Mouse (Mus musculus) midbrain, embryonic 13.5 days (tissue): ENCODE measurements around the gene Cep72. TPM values are rescaled to one million over a fixed set of nuclear protein-coding genes. Genes with fewer than 3 reads are reported as not detected.
A peak's percentile ranks its signal among the peaks of the same experiment; 100 is the strongest.
"Not testable (repeated sequence)": the region's sequence is repeated elsewhere in the genome, so short reads cannot be mapped to it uniquely, and the experiment has no call there.

ENCODE experiments used
- ATAC-seq: fragments of 200-750 bp; cut with Nextera tagmentation; 2 replicates; pipeline ENCODE4 v1.8.0; 2017; ENCODE audit warnings: mild to moderate bottlenecking, moderate TSS enrichment, moderate library complexity
- H3K27ac ChIP-seq: fragments of 300-500 bp; sonication (generic); 2 replicates; pipeline ENCODE4 v1.5.1; 2015; ENCODE audit warnings: inconsistent platforms, mild to moderate bottlenecking, moderate library complexity
- H3K27me3 ChIP-seq: fragments of 300-500 bp; sonication (generic); 2 replicates; pipeline ENCODE4 v1.6.1; 2015; ENCODE audit warnings: mild to moderate bottlenecking, inconsistent platforms
- H3K36me3 ChIP-seq: fragments of 300-500 bp; sonication (generic); 2 replicates; pipeline ENCODE4 v1.6.1; 2015; ENCODE audit warnings: mild to moderate bottlenecking, inconsistent platforms
- H3K4me1 ChIP-seq: fragments of 300-500 bp; sonication (generic); replicated peaks from 2 replicates; pipeline ENCODE4 v1.6.1; 2015; ENCODE audit warnings: inconsistent platforms
- H3K4me2 ChIP-seq: fragments of 300-500 bp; sonication (generic); replicated peaks from 2 replicates; pipeline ENCODE4 v1.6.1; 2015; ENCODE audit warnings: moderate library complexity, mild to moderate bottlenecking, inconsistent platforms
- H3K4me3 ChIP-seq: fragments of 300-500 bp; sonication (generic); replicated peaks from 2 replicates; pipeline ENCODE4 v1.5.1; 2015; ENCODE audit warnings: mild to moderate bottlenecking, inconsistent platforms
- H3K9ac ChIP-seq: fragments of 300-500 bp; sonication (generic); replicated peaks from 2 replicates; pipeline ENCODE4 v1.6.1; 2015; ENCODE audit warnings: mild to moderate bottlenecking, inconsistent platforms
- H3K9me3 ChIP-seq: fragments of 300-500 bp; sonication (generic); 2 replicates; pipeline ENCODE4 v1.6.1; 2016; ENCODE audit warnings: mild to moderate bottlenecking, inconsistent platforms
- WGBS: fragments of 180-500 bp; shearing (Covaris S2); methylation state at CpG from one replicate; pipeline ENCODE4 v1.1.7; 2015; 5-methylcytosine and 5-hydroxymethylcytosine counted together
- polyA plus RNA-seq: library from polyadenylated mRNA; unstranded; fragments of >200 nt; fragmentation: Nextera tagmentation; extraction: Ambion mirVana; gene quantifications from 2 replicates; pipeline ENCODE4 v1.2.1, GENCODE M21; 2015

The Cep72 gene
- polyA plus RNA-seq, 1 experiment from 2014 or later: 14.1 TPM

GRCm38 (mm10) chr13:74028116-74028515 is 34.0 kb downstream of the Cep72 start:
- H3K4me2 ChIP-seq: no peak overlapping the region
- H3K9me3 ChIP-seq: no peaks in the 10 kb centered on the region
- 73% methylated on average over 2 of the region's 2 CpGs for WGBS
- H3K27ac ChIP-seq: no peak overlapping the region
- 0 out of 2 replicates have a peak, but pooled peaks cover 7% of the 10 kb centered on the region for H3K4me1 ChIP-seq
- no peak overlapping the region for H3K4me3 ChIP-seq
- no peak overlapping the region for H3K9ac ChIP-seq
- H3K36me3 ChIP-seq: peaks cover 22% of the 10 kb centered on the region
- no peaks in the 10 kb centered on the region for H3K27me3 ChIP-seq
- no peak for ATAC-seq

- Histone ChIP-seq H3K36me3 (peaks cover 3% of the 10 kb centered on the region; the same call in 1 of the 2 replicates), H3K4me2 (no peak overlapping the region), H3K27ac (no peak overlapping the region), H3K4me1 (0 out of 2 replicates have a peak, but pooled peaks cover 7% of the 10 kb centered on the region), H3K9me3 (no peaks in the 10 kb centered on the region), H3K27me3 (no peaks in the 10 kb centered on the region), H3K4me3 (no peak overlapping the region), H3K9ac (no peak overlapping the region)
- peak; percentile 41; the same call in 1 of the 2 replicates for ATAC-seq
- 17% methylated on average over 2 of the region's 2 CpGs for WGBS
Observed at GRCm38 (mm10) chr13:74026215-74026614, 35.9 kb downstream of the Cep72 start.

- H3K36me3 ChIP-seq: no peaks in the 10 kb centered on the region
- no peak overlapping the region; the same call in 1 of the 2 replicates for H3K27ac ChIP-seq
- ATAC-seq: no peak; the same call in 1 of the 2 replicates
Observed at GRCm38 (mm10) chr13:74025151-74026081, 36.7 kb downstream of the Cep72 start.

GRCm38 (mm10) chr13:74019006-74019405 is 43.1 kb downstream of the Cep72 start:
- H3K9ac ChIP-seq, H3K27me3 ChIP-seq, H3K27ac ChIP-seq, H3K36me3 ChIP-seq, H3K4me2 ChIP-seq, H3K4me3 ChIP-seq, ATAC-seq, H3K9me3 ChIP-seq, H3K4me1 ChIP-seq: not testable (repeated sequence)
- 92% methylated on average over 8 of the region's 8 CpGs for WGBS

More at GRCm38 (mm10) chr13:74025151-74026081, 36.7 kb downstream of the Cep72 start:
- Histone ChIP-seq H3K4me1 (0 out of 2 replicates have a peak, but pooled peaks cover 7% of the 10 kb centered on the region), H3K4me2 (no peak overlapping the region), H3K4me3 (no peak overlapping the region), H3K9me3 (no peaks in the 10 kb centered on the region), H3K9ac (no peak overlapping the region), H3K27me3 (no peaks in the 10 kb centered on the region)
- 70% methylated on average over 4 of the region's 4 CpGs for WGBS

- Histone ChIP-seq H3K4me2 (no peak overlapping the region), H3K4me1 (peaks cover 4% of the 10 kb centered on the region; the same call in 1 of the 2 replicates), H3K27me3 (0 out of 2 replicates have a peak, but pooled peaks cover 3% of the 10 kb centered on the region), H3K9me3 (no peaks in the 10 kb centered on the region), H3K27ac (no peak overlapping the region), H3K36me3 (no peaks in the 10 kb centered on the region), H3K9ac (no peak overlapping the region), H3K4me3 (no peak overlapping the region)
- WGBS: 82% methylated on average over 4 of the region's 4 CpGs
- ATAC-seq: no peak
Observed at GRCm38 (mm10) chr13:74017426-74017825, 44.7 kb downstream of the Cep72 start.

GRCm38 (mm10) chr13:74015908-74016307 is 46.2 kb downstream of the Cep72 start:
- ATAC-seq: no peak
- Histone ChIP-seq H3K9ac (no peak overlapping the region), H3K4me2 (no peak overlapping the region)

GRCm38 (mm10) chr13:74010678-74011077 is 51.4 kb downstream of the Cep72 start:
- Histone ChIP-seq H3K4me1 (peaks cover 18% of the 10 kb centered on the region), H3K9ac (peak overlapping the region; percentile 69), H3K4me2 (peak overlapping the region; percentile 90), H3K27ac (peak overlapping the region; percentile 76), H3K9me3 (no peaks in the 10 kb centered on the region), H3K36me3 (no peaks in the 10 kb centered on the region), H3K27me3 (peaks cover 18% of the 10 kb centered on the region), H3K4me3 (peak overlapping the region; percentile 50)
- ATAC-seq: peak; percentile 38
- 18% methylated on average over 3 of the region's 3 CpGs for WGBS

More at GRCm38 (mm10) chr13:74015908-74016307, 46.2 kb downstream of the Cep72 start:
- 89% methylated on average over 4 of the region's 4 CpGs for WGBS
- Histone ChIP-seq H3K4me3 (no peak overlapping the region), H3K4me1 (peaks cover 8% of the 10 kb centered on the region), H3K27ac (no peak overlapping the region), H3K36me3 (no peaks in the 10 kb centered on the region), H3K27me3 (0 out of 2 replicates have a peak, but pooled peaks cover 3% of the 10 kb centered on the region), H3K9me3 (no peaks in the 10 kb centered on the region)

GRCm38 (mm10) chr13:74009791-74010614 is 52.1 kb downstream of the Cep72 start:
- ATAC-seq: peak; percentile 68
- Histone ChIP-seq H3K27ac (peak overlapping the region; percentile 76), H3K4me3 (peak overlapping the region; percentile 50), H3K9me3 (no peaks in the 10 kb centered on the region), H3K4me1 (peaks cover 18% of the 10 kb centered on the region), H3K27me3 (peaks cover 18% of the 10 kb centered on the region), H3K4me2 (peak overlapping the region; percentile 90), H3K9ac (peak overlapping the region; percentile 69), H3K36me3 (no peaks in the 10 kb centered on the region)
- under 1% methylated on average over 52 of the region's 55 CpGs for WGBS

GRCm38 (mm10) chr13:74008948-74009718 is 53.0 kb downstream of the Cep72 start, which contains the start of gene Tppp:
TSS of gene Tppp (plus strand) at chr13:74009407.
- H3K4me1 ChIP-seq: peaks cover 18% of the 10 kb centered on the region
- H3K27ac ChIP-seq: peak within 1 kb of the TSS; percentile 76
- H3K36me3 ChIP-seq: no peaks in the 10 kb centered on the region
- H3K9ac ChIP-seq: peak within 1 kb of the TSS; percentile 69
- H3K4me2 ChIP-seq: peak within 1 kb of the TSS; percentile 90
- under 1% methylated on average over 56 of the region's 56 CpGs for WGBS
- no peaks in the 10 kb centered on the region for H3K9me3 ChIP-seq
- peak within 1 kb of the TSS; percentile 50 for H3K4me3 ChIP-seq
- peaks cover 18% of the 10 kb centered on the region for H3K27me3 ChIP-seq
- peak; percentile 93 for ATAC-seq

- Histone ChIP-seq H3K27me3 (peaks cover 18% of the 10 kb centered on the region), H3K4me1 (peaks cover 18% of the 10 kb centered on the region), H3K4me2 (peak overlapping the region; percentile 90)
- not testable (repeated sequence) for H3K9me3 ChIP-seq, H3K27ac ChIP-seq, H3K4me3 ChIP-seq, ATAC-seq, H3K9ac ChIP-seq, H3K36me3 ChIP-seq
- 76% methylated on average over 2 of the region's 2 CpGs for WGBS
Observed at GRCm38 (mm10) chr13:74008216-74008615, 53.9 kb downstream of the Cep72 start.

- Histone ChIP-seq H3K27me3 (peaks cover 15% of the 10 kb centered on the region), H3K4me1 (peaks cover 18% of the 10 kb centered on the region)
- not testable (repeated sequence) for H3K4me2 ChIP-seq, H3K4me3 ChIP-seq, H3K9me3 ChIP-seq, H3K27ac ChIP-seq, ATAC-seq, H3K9ac ChIP-seq, H3K36me3 ChIP-seq
- 95% methylated on average over 4 of the region's 4 CpGs for WGBS
Observed at GRCm38 (mm10) chr13:74006881-74007280, 55.2 kb downstream of the Cep72 start.
